Mouse (Mus musculus) kidney, embryonic 16.5 days (tissue): ENCODE measurements at regions not wholly inside any gene's neighbourhood (a gene's known extent, or its start where the extent isn't known, plus 50 kb on each side); places are given as distances from the start of the nearest gene placed in this dataset.

Experiments
- ATAC-seq: fragments of 200-750 bp; cut with Nextera tagmentation; 2 replicates; pipeline ENCODE4 v1.8.0; 2017; ENCODE audit warnings: moderate TSS enrichment; ENCODE audit not compliant: low FRiP score, low TSS enrichment
- H3K27ac ChIP-seq: fragments of 300-500 bp; sonication (generic); 2 replicates; pipeline ENCODE4 v1.5.1; 2014; ENCODE audit warnings: low read length
- H3K27me3 ChIP-seq: fragments of 300-500 bp; sonication (generic); 2 replicates; pipeline ENCODE4 v1.6.1; 2014; ENCODE audit warnings: low read length, control low read depth, mixed read lengths; ENCODE audit not compliant: insufficient read depth
- H3K36me3 ChIP-seq: fragments of 300-500 bp; sonication (generic); 2 replicates; pipeline ENCODE4 v1.6.1; 2014; ENCODE audit warnings: low read length, control low read depth, mixed read lengths; ENCODE audit not compliant: insufficient read depth
- H3K4me1 ChIP-seq: fragments of 300-500 bp; sonication (generic); 2 replicates; pipeline ENCODE4 v1.6.1; 2014; ENCODE audit warnings: low read length, control low read depth, mixed read lengths; ENCODE audit not compliant: insufficient read depth
- H3K4me2 ChIP-seq: fragments of 300-500 bp; sonication (generic); replicated peaks from 2 replicates; pipeline ENCODE4 v1.6.1; 2014; ENCODE audit warnings: low read depth, low read length
- H3K4me3 ChIP-seq: fragments of 300-500 bp; sonication (generic); 2 replicates; pipeline ENCODE4 v1.5.1; 2014; ENCODE audit warnings: mild to moderate bottlenecking, low read length
- H3K9ac ChIP-seq: fragments of 300-500 bp; sonication (generic); replicated peaks from 2 replicates; pipeline ENCODE4 v1.6.1; 2014; ENCODE audit warnings: low read length
- H3K9me3 ChIP-seq: fragments of 300-500 bp; sonication (generic); 2 replicates; pipeline ENCODE4 v1.6.1; 2016; ENCODE audit warnings: low read length, control low read depth
- WGBS: fragments of 180-500 bp; shearing (Covaris S2); extraction: QIAGEN DNeasy Blood & Tissue Kit; methylation state at CpG from one replicate; pipeline ENCODE4 v1.1.7; 2014; 5-methylcytosine and 5-hydroxymethylcytosine counted together

GRCm38 (mm10) chr10:17510626-17511193 is 212.3 kb upstream of the Cited2 start:
- Histone ChIP-seq H3K9me3 (peaks cover 7% of the 10 kb centered on the region; the same call in 1 of the 2 replicates), H3K36me3 (no peaks in the 10 kb centered on the region), H3K9ac (no peak overlapping the region), H3K27me3 (no peaks in the 10 kb centered on the region), H3K4me2 (no peak overlapping the region), H3K4me1 (peaks cover 13% of the 10 kb centered on the region; the same call in 1 of the 2 replicates), H3K27ac (no peak overlapping the region), H3K4me3 (no peak overlapping the region)
- 61% methylated on average over 4 of the region's 4 CpGs for WGBS
- peak; percentile 60; the same call in 1 of the 2 replicates for ATAC-seq

DNA sequence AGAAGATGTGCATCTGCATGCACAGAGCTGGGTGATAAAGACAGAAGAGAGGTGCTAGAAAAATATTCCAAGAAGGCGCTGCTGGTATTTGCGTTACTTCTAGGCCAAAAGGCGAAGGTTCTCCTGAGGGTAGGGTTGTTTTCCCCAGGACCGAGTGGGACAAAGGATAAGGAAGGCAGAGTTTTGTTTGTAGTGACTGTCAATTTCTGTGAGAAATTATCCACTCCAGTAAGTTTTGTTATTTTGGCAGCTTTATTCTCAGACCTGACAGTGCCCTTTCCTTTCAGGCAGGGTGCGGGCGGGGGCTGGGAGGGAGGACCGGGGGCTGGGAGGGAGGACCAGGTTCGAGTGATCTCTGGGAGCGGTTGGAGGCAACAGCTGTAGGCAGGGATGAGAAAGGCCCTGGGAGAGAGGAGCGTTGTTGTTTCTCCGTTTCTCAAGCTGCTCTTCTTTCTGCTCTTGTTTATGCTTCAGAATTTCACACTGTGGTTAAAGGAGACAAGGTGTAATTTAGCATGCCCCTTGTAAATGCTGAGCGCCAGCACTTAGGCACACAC is 211.2 kb upstream of the Cited2 start:
- peaks cover 13% of the 10 kb centered on the region; the same call in 1 of the 2 replicates for H3K4me1 ChIP-seq
- H3K27ac ChIP-seq: peak overlapping the region; percentile 73
- no peaks in the 10 kb centered on the region for H3K27me3 ChIP-seq
- WGBS: 30% methylated on average over 12 of the region's 12 CpGs
- peak; percentile 81; the same call in 1 of the 2 replicates for ATAC-seq
- H3K36me3 ChIP-seq: no peaks in the 10 kb centered on the region
- H3K4me2 ChIP-seq: peak overlapping the region; percentile 31; the same call in 1 of the 2 replicates
- H3K9me3 ChIP-seq: no peaks in the 10 kb centered on the region
- H3K4me3 ChIP-seq: no peak overlapping the region
- H3K9ac ChIP-seq: peak overlapping the region; percentile 51; the same call in 1 of the 2 replicates

DNA sequence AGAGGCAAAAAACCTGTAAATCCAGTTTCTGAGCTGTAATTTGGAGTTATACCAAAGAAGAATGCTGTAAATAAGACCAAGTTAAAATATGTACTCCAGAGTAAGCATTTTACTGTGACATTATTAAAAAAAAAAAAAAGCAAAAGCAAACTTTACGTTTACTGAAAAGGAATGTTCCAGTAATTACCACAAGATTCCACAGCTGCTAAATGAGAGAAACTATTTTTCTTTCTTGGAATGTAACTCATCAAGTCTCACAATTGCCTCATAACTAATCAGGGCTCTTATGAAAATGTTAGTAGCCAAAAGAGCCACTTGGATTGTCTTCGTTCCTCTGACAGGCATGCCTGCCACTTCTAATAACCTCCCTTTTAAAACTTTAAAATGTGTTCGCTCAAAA is 210.5 kb upstream of the Cited2 start:
- Histone ChIP-seq H3K4me3 (no peak overlapping the region), H3K9me3 (no peaks in the 10 kb centered on the region), H3K36me3 (no peaks in the 10 kb centered on the region), H3K9ac (no peak overlapping the region), H3K27me3 (no peaks in the 10 kb centered on the region), H3K27ac (no peak overlapping the region; the same call in 1 of the 2 replicates), H3K4me2 (no peak overlapping the region), H3K4me1 (peaks cover 13% of the 10 kb centered on the region; the same call in 1 of the 2 replicates)
- ATAC-seq: no peak
- 54% methylated on average over 3 of the region's 3 CpGs for WGBS

- no peak overlapping the region for H3K4me2 ChIP-seq
- H3K9ac ChIP-seq: no peak overlapping the region
- H3K27me3 ChIP-seq: no peaks in the 10 kb centered on the region
- peaks cover 18% of the 10 kb centered on the region for H3K4me1 ChIP-seq
- H3K27ac ChIP-seq: no peak overlapping the region
- 72% methylated on average over 6 of the region's 6 CpGs for WGBS
- H3K36me3 ChIP-seq: no peaks in the 10 kb centered on the region
- no peaks in the 10 kb centered on the region for H3K9me3 ChIP-seq
- no peak for ATAC-seq
- no peak overlapping the region for H3K4me3 ChIP-seq
Measured at GRCm38 (mm10) chr10:17513756-17514155, 209.3 kb upstream of the Cited2 start.

DNA sequence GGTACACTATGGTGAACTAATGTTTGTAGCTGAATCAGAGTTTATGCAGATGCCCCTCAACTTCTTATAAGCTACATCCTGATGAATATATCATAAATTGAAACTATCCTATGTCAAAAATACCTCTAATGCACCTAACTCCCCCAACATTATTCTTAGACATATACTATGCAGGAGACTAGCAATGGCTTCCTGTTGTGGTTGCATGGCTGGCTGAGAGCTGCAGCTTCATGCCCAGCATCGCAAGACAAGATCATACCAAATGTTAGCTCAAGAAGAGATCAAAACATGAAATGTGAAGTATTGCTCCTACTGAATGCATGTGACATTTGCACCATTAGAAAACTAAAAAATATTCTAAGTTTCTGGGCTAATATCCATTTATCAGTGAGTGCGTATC is 206.9 kb upstream of the Cited2 start:
- Histone ChIP-seq H3K4me2 (no peak overlapping the region), H3K27me3 (no peaks in the 10 kb centered on the region), H3K4me3 (no peak overlapping the region), H3K9me3 (no peaks in the 10 kb centered on the region), H3K36me3 (no peaks in the 10 kb centered on the region), H3K4me1 (peaks cover 24% of the 10 kb centered on the region), H3K27ac (no peak overlapping the region), H3K9ac (no peak overlapping the region)
- WGBS: 99% methylated on average over 2 of the region's 2 CpGs
- no peak for ATAC-seq

DNA sequence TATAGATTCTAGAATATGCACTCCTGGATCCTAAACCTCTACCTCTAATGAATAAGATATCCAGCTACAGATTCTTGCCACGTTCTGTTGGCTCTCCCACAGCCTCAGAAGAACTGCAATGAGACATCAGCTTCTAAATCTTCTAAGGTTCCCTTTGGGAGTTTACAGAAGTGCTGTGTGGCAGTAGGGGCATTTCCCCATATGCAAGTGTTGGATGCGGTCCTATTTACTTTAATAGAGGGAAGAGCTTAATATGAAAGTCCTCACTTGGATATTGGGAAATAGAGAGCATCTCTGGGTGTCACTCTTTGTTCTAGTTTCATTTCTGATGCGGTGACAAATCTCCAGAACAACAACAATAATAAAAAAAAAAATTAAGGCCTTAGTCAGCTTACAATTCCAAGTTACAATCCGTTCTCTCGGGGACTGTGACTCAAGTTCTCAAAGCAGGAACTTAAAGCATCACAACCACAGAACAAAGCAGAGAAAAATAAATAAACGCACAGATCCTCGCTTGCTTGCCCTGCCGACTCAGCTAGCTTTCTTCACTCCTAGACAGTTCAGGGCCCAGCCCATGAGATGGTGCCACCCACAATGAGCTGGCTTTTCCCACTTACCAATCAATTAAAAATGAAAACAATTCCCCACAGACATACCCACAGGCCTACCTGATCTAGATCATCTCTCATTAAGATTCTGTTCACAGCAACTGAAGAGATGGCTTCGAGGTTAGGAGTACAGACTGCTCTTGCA is 204.4 kb upstream of the Cited2 start:
- H3K4me3 ChIP-seq: no peak overlapping the region
- H3K27me3 ChIP-seq: no peaks in the 10 kb centered on the region
- H3K4me2 ChIP-seq: no peak overlapping the region
- 54% methylated on average over 9 of the region's 9 CpGs for WGBS
- H3K27ac ChIP-seq: peak overlapping the region; percentile 29; the same call in 1 of the 2 replicates
- ATAC-seq: no peak
- no peaks in the 10 kb centered on the region for H3K9me3 ChIP-seq
- H3K4me1 ChIP-seq: peaks cover 25% of the 10 kb centered on the region
- H3K9ac ChIP-seq: no peak overlapping the region
- no peaks in the 10 kb centered on the region for H3K36me3 ChIP-seq

DNA sequence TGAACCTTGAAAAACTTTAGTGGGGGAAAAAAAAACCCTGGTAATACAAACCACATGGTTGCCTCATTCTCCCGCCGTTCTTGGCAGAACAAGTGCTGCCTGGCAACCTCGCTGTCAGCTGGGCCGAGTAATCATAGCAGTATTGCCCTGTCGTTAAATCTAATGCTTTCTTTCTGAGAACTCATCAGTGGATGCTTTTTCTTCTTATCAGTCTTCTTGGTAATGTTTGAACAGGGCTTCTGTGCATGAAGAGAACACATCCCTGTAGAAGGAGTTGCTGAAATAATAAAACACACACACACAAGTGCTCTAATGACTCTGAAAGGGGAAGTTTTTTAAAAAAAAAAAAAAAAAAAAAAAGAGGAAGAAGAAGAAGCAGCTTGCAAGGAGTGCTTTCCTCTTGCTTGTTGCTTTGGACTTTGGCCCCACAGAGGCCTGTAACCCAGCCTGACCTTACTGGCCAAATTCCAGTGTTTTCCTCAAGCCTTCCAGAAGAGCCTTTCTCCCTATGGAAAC is 200.9 kb upstream of the Cited2 start:
- H3K4me2 ChIP-seq: no peak overlapping the region
- H3K9ac ChIP-seq: no peak overlapping the region
- H3K9me3 ChIP-seq: no peaks in the 10 kb centered on the region
- H3K4me3 ChIP-seq: no peak overlapping the region
- H3K27me3 ChIP-seq: no peaks in the 10 kb centered on the region
- WGBS: 24% methylated on average over 5 of the region's 5 CpGs
- peak overlapping the region; percentile 1; the same call in 1 of the 2 replicates for H3K27ac ChIP-seq
- no peak for ATAC-seq
- no peaks in the 10 kb centered on the region for H3K36me3 ChIP-seq
- peaks cover 21% of the 10 kb centered on the region for H3K4me1 ChIP-seq

GRCm38 (mm10) chr10:17523558-17524328 is 199.3 kb upstream of the Cited2 start:
- Histone ChIP-seq H3K27me3 (no peaks in the 10 kb centered on the region), H3K27ac (no peak overlapping the region), H3K4me3 (no peak overlapping the region), H3K9ac (no peak overlapping the region), H3K9me3 (no peaks in the 10 kb centered on the region), H3K36me3 (no peaks in the 10 kb centered on the region), H3K4me2 (no peak overlapping the region), H3K4me1 (peaks cover 30% of the 10 kb centered on the region)
- ATAC-seq: no peak
- 50% methylated on average over 6 of the region's 6 CpGs for WGBS

DNA sequence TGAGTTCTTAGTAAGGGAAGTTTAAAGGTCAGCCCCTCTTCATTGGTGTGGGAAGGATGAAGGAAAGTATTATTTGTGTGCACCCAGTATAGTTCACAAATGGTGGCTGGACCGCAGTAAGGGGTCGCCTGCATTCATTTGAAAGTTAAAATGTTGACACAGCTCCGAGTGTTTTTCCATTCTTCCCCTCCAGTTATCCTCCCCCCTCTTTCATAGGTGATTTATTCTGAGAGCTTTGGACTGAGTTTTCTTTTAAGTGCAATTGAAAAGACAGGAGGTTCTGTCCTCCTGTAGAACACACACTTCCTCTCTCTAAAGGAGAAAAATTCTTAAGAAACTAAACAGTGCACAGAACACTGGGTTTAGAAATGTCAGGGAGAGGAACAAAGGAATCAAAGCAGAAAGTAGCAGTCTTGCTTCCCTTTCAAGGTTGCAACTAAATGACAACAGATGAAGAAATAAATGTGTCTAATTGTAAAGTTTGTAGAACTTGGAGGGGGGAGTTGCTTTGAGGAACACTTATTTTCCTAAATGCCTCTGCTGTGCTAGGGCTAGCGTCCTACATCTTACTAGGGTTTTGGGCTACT is 195.8 kb upstream of the Cited2 start:
- 0 out of 2 replicates have a peak, but pooled peaks have one; percentile 30 for ATAC-seq
- Histone ChIP-seq H3K9me3 (no peaks in the 10 kb centered on the region), H3K4me3 (no peak overlapping the region), H3K4me2 (no peak overlapping the region), H3K9ac (no peak overlapping the region), H3K36me3 (no peaks in the 10 kb centered on the region), H3K4me1 (peaks cover 24% of the 10 kb centered on the region), H3K27me3 (no peaks in the 10 kb centered on the region), H3K27ac (peak overlapping the region; percentile 58)
- WGBS: 44% methylated on average over 4 of the region's 4 CpGs
